Mouse (Mus musculus) liver, postnatal 0 days (tissue): ENCODE measurements around the gene Cradd.

Experiments used
- CTCF ChIP-seq: sonication (generic); IDR thresholded peaks from 2 replicates; pipeline ENCODE4 v1.5.1; 2016; ENCODE audit warnings: antibody characterized with exemption, low read depth
- EP300 ChIP-seq: IDR thresholded peaks from 2 replicates; pipeline ENCODE4 v1.6.1; 2016; ENCODE audit warnings: antibody characterized with exemption, low read depth, mild to moderate bottlenecking

DNA sequence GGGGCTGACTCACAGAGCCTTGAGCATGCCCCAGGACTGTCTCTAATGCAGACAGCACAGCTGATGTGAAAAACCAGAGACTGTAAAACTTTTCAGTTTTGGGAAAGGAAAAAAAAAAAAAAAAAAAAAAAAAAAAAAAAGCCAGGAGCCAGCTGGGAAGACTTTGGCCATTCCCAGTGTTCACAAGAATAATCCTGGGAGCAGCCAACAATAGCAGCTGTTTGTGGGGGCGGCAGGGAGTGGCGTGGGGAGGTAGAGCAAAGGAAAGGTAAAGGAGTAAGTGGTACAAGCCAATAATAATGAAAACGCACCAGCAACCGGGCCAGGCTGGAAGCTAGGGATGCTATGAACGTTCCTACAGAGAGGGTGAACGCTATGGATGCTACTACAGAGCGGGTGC, 32.8 kb upstream of the Cradd start:
- TF ChIP-seq CTCF (no peak), EP300 (no peak)
